Mouse (Mus musculus): ENCODE results near the gene Ppara. TPM values are rescaled to one million over a fixed set of nuclear protein-coding genes. Genes with fewer than 3 reads are reported as not detected.

Gene Ppara
- total and polyA plus RNA-seq, 3 experiments = 0.27 to 0.78 TPM; not detected in 1

DNA sequence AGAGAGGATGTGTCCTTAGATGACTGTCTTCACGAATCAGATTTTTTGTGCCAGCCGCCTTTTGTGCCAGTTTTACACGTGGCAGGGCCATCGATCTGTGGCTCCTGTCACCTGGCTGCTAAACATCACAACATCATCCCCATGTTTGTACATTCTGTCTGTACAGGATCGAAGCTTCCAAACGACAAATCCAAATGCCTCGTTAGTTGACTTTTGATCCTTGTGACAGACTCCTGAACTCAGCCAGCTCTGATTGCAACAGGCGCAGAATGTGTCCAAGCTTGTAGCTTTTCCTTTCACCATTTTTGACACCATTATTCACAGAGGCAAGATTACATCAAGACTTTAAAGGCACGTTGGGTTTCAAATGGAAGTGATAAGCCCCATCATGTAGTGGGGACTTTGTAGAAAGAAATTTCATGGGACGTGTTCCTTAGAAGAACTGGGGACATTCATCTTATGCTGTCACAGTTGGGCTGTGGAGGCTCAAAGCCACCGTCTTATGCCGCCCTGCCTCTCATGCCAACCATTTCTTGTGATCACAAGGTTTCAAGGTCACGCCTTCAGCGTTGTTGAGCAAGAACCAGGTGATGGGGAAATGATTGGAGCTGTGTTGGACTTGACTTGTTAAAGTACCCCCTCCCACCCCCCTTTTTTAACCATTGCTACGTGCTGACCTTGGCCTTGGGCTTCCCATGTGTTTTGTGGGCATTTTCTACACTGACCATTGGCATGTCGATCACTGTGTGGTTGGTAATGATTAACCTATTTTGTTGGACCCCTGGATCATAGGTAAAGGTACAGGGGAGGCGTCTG, 36.7 kb downstream of the Ppara start:
- Histone ChIP-seq H3K27me3 (ENCODE audit: control insufficient read depth in 1 of 2, insufficient read depth in 2 of 2, low read length in 2 of 2) (no peaks in the 10 kb centered on the region), H3K9ac (ENCODE audit: control insufficient read depth, low read depth, low read length, poor library complexity, severe bottlenecking) (no peak overlapping the region), H3K4me3 (ENCODE audit: control insufficient read depth in 1 of 2, insufficient read depth in 1 of 2, low read depth in 2 of 2, low read length in 2 of 2) (no peak overlapping the region), H3K9me3 (replicated peaks; ENCODE audit: insufficient read depth, low read length) (no peaks in the 10 kb centered on the region), H3K79me2 (ENCODE audit: control insufficient read depth, insufficient read depth, low read length, poor library complexity) (no peaks in the 10 kb centered on the region), H3K4me1 (ENCODE audit: control insufficient read depth in 1 of 2, insufficient read depth in 2 of 2, low read length in 2 of 2) (no peaks in the 10 kb centered on the region), H3K36me3 (ENCODE audit: control insufficient read depth in 1 of 2, insufficient read depth in 2 of 2, low read length in 2 of 2) (no peaks in the 10 kb centered on the region), H3K27ac (ENCODE audit: control insufficient read depth, low read depth, low read length) (no peak overlapping the region)
- no peak for TF ChIP-seq RCOR1 (IDR thresholded peaks at IDR 0.05; ENCODE audit: low read depth, low read length)
- DNase-seq (ENCODE audit: low read depth, low spot score) = no peak

GRCm38 (mm10) chr15:85772146-85772740, 37.5 kb downstream of the Ppara start:
- H3K9me3 ChIP-seq (replicated peaks; ENCODE audit: insufficient read depth, low read length) = no peaks in the 10 kb centered on the region
- DNase-seq (ENCODE audit: low read depth, low spot score) = no peak
- H3K27ac ChIP-seq (ENCODE audit: control insufficient read depth, low read depth, low read length) = no peak overlapping the region
- H3K9ac ChIP-seq (ENCODE audit: control insufficient read depth, low read depth, low read length, poor library complexity, severe bottlenecking) = no peak overlapping the region
- TF ChIP-seq USF2 (IDR thresholded peaks at IDR 0.05; ENCODE audit: borderline replicate concordance in 1 of 2, insufficient read depth in 1 of 2, low read depth in 1 of 2, low read length in 2 of 2) = no peak
- TF ChIP-seq SMC3 (IDR thresholded peaks at IDR 0.05; ENCODE audit: low read depth, low read length) = peak; percentile 53
- no peak for TF ChIP-seq MEF2A (IDR thresholded peaks at IDR 0.05; ENCODE audit: extremely low read depth, insufficient replicate concordance, low read depth, low read length, poor library complexity, severe bottlenecking)
- peak; percentile 24 for TF ChIP-seq RAD21 (IDR thresholded peaks at IDR 0.05; ENCODE audit: low read depth, low read length)
- TF ChIP-seq CTCF (IDR thresholded peaks at IDR 0.05 in 2 of 3, conservative IDR thresholded peaks at IDR 0.05 in 1 of 3; ENCODE audit: control insufficient read depth in 1 of 3, insufficient read depth in 1 of 3, low read depth in 2 of 3, low read length in 3 of 3, poor library complexity in 1 of 3, severe bottlenecking in 1 of 3) = peak in 2 of 3 experiments; percentile 37 to 39; a peak in 4 of 6 replicates
- TF ChIP-seq CHD2 (IDR thresholded peaks at IDR 0.05; ENCODE audit: low read length) = no peak
- no peak overlapping the region for H3K4me3 ChIP-seq (ENCODE audit: control insufficient read depth in 1 of 2, insufficient read depth in 1 of 2, low read depth in 2 of 2, low read length in 2 of 2)
- no peaks in the 10 kb centered on the region for H3K27me3 ChIP-seq (ENCODE audit: control insufficient read depth in 1 of 2, insufficient read depth in 2 of 2, low read length in 2 of 2)
- no peaks in the 10 kb centered on the region for H3K36me3 ChIP-seq (ENCODE audit: control insufficient read depth in 1 of 2, insufficient read depth in 2 of 2, low read length in 2 of 2)
- H3K4me1 ChIP-seq (ENCODE audit: control insufficient read depth in 1 of 2, insufficient read depth in 2 of 2, low read length in 2 of 2) = no peaks in the 10 kb centered on the region
- H3K79me2 ChIP-seq (ENCODE audit: control insufficient read depth, insufficient read depth, low read length, poor library complexity) = no peaks in the 10 kb centered on the region

DNA sequence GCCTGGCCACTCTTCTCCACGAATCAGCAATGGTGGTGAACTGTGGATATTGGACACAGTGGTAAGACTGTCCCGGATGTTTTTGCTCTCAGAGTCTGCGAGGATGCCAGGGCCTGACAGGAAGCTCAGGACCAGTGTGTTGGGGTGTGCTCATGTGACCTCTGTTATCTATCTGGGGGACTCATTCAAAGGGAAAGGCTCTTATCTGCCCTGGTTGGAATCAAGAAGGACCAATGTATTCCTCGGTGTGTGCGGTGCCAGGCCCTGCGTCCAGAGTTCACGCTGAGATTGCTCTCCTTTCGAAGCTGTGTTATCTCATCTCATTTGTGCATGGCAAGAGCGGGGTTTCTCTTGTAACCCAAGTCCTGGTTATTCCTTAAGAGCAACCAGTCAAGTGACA, 39.6 kb downstream of the Ppara start:
- no peak for TF ChIP-seq E2F4 (IDR thresholded peaks at IDR 0.05; ENCODE audit: borderline replicate concordance, low read depth, low read length)
- no peak for TF ChIP-seq MAFK (IDR thresholded peaks at IDR 0.05; ENCODE audit: borderline replicate concordance, low read depth, low read length)
- no peak for TF ChIP-seq POLR2AphosphoS2 (IDR thresholded peaks at IDR 0.05; ENCODE audit: low read length)
- no peak for TF ChIP-seq MYB (IDR thresholded peaks at IDR 0.05; ENCODE audit: low read depth, low read length)
- TF ChIP-seq USF2 (IDR thresholded peaks at IDR 0.05; ENCODE audit: borderline replicate concordance in 1 of 2, insufficient read depth in 1 of 2, low read depth in 1 of 2, low read length in 2 of 2) = no peak
- TF ChIP-seq CHD2 (IDR thresholded peaks at IDR 0.05; ENCODE audit: low read length) = no peak
- no peak for TF ChIP-seq RCOR1 (IDR thresholded peaks at IDR 0.05; ENCODE audit: low read depth, low read length)
- no peak for TF ChIP-seq NELFE (IDR thresholded peaks at IDR 0.05; ENCODE audit: low read depth, low read length)
- no peak for TF ChIP-seq BHLHE40 (IDR thresholded peaks at IDR 0.05; ENCODE audit: borderline replicate concordance, low read depth, low read length)
- no peak for TF ChIP-seq USF1 (IDR thresholded peaks at IDR 0.05; ENCODE audit: low read depth, low read length)
- TF ChIP-seq POLR2AphosphoS5 (IDR thresholded peaks at IDR 0.05; ENCODE audit: borderline replicate concordance, low read depth, low read length) = no peak
- no peak for TF ChIP-seq RAD21 (IDR thresholded peaks at IDR 0.05; ENCODE audit: low read depth, low read length)
- TF ChIP-seq CHD1 (IDR thresholded peaks at IDR 0.05; ENCODE audit: low read depth, low read length) = no peak
- no peak for TF ChIP-seq MAX (IDR thresholded peaks at IDR 0.05; ENCODE audit: low read length)
- TF ChIP-seq POLR2A (IDR thresholded peaks at IDR 0.05; ENCODE audit: control insufficient read depth in 1 of 2, insufficient read depth in 1 of 2, low read depth in 1 of 2, low read length in 2 of 2, poor library complexity in 1 of 2) = no peak
- TF ChIP-seq ZC3H11A (IDR thresholded peaks at IDR 0.05; ENCODE audit: low read depth, low read length) = no peak
- no peak for TF ChIP-seq JUND (IDR thresholded peaks at IDR 0.05; ENCODE audit: low read depth, low read length)
- TF ChIP-seq ETS1 (IDR thresholded peaks at IDR 0.05; ENCODE audit: low read depth, low read length) = no peak
- no peak for TF ChIP-seq ZNF384 (IDR thresholded peaks at IDR 0.05; ENCODE audit: low read depth, low read length)
- Histone ChIP-seq H3K9ac (ENCODE audit: control insufficient read depth, low read depth, low read length, poor library complexity, severe bottlenecking) (no peak overlapping the region), H3K4me3 (ENCODE audit: control insufficient read depth in 1 of 2, insufficient read depth in 1 of 2, low read depth in 2 of 2, low read length in 2 of 2) (no peak overlapping the region), H3K9me3 (replicated peaks; ENCODE audit: insufficient read depth, low read length) (no peaks in the 10 kb centered on the region), H3K36me3 (ENCODE audit: control insufficient read depth in 1 of 2, insufficient read depth in 2 of 2, low read length in 2 of 2) (no peaks in the 10 kb centered on the region), H3K27me3 (ENCODE audit: control insufficient read depth in 1 of 2, insufficient read depth in 2 of 2, low read length in 2 of 2) (no peaks in the 10 kb centered on the region), H3K27ac (ENCODE audit: control insufficient read depth, low read depth, low read length) (no peak overlapping the region), H3K4me1 (ENCODE audit: control insufficient read depth in 1 of 2, insufficient read depth in 2 of 2, low read length in 2 of 2) (no peaks in the 10 kb centered on the region), H3K79me2 (ENCODE audit: control insufficient read depth, insufficient read depth, low read length, poor library complexity) (no peaks in the 10 kb centered on the region)
- DNase-seq (ENCODE audit: low read depth, low spot score) = no peak

All from MEL (cell line).